Mouse (Mus musculus): Measurements from ENCODE around the gene Olfml3. TPM values are rescaled to one million over a fixed set of nuclear protein-coding genes. Genes with fewer than 3 reads are reported as not detected.

The Olfml3 gene
- total and polyA plus RNA-seq, 2 experiments from 2014 or later = 10.6 to 20.5 TPM

GRCm38 (mm10) chr3:103771531-103772130, 33.8 kb upstream of the Olfml3 start:
- Histone ChIP-seq H3K9ac (replicated peaks; ENCODE audit: low read depth, low read length) (peak overlapping the region; percentile 2; the same call in 1 of the 2 replicates), H3K36me3 (replicated peaks; ENCODE audit: control insufficient read depth, insufficient read depth, low read length) (peaks cover 25% of the 10 kb centered on the region), H3K9me3 (replicated peaks; ENCODE audit: control insufficient read depth, low read length) (no peaks in the 10 kb centered on the region), H3K4me1 (ENCODE audit: control insufficient read depth, insufficient read depth) (peaks cover 33% of the 10 kb centered on the region), H3K4me3 (ENCODE audit: low read depth, low read length) (no peak overlapping the region), H3K27ac (ENCODE audit: low read depth) (peak overlapping the region; percentile 87), H3K27me3 (ENCODE audit: control insufficient read depth, insufficient read depth, low read length) (no peaks in the 10 kb centered on the region), H3K4me2 (ENCODE audit: low read depth, low read length) (peak overlapping the region; percentile 35)
- peak; percentile 71 for ATAC-seq (ENCODE audit: insufficient read depth, low read depth)
- TF ChIP-seq EP300 (IDR thresholded peaks at IDR 0.05; ENCODE audit: low read depth) = 0 out of 2 replicates have a peak, but pooled peaks have one; percentile 56
- TF ChIP-seq CTCF (IDR thresholded peaks at IDR 0.05; ENCODE audit: low read depth) = no peak
- DNase-seq (ENCODE audit: low spot score) = peak; percentile 86
- 7% methylated on average over 9 of the region's 9 CpGs for WGBS

- ATAC-seq (ENCODE audit: insufficient read depth, low read depth) (no peak), DNase-seq (ENCODE audit: low spot score) (no peak)
- TF ChIP-seq EP300 (IDR thresholded peaks at IDR 0.05; ENCODE audit: low read depth) (0 out of 2 replicates have a peak, but pooled peaks have one; percentile 40), CTCF (IDR thresholded peaks at IDR 0.05; ENCODE audit: low read depth) (no peak)
- no peaks in the 10 kb centered on the region for H3K27me3 ChIP-seq (ENCODE audit: control insufficient read depth, insufficient read depth, low read length)
- WGBS = 69% methylated on average over 3 of the region's 3 CpGs
- peaks cover 48% of the 10 kb centered on the region for H3K36me3 ChIP-seq (replicated peaks; ENCODE audit: control insufficient read depth, insufficient read depth, low read length)
- H3K9ac ChIP-seq (replicated peaks; ENCODE audit: low read depth, low read length) = no peak overlapping the region
- H3K27ac ChIP-seq (ENCODE audit: low read depth) = no peak overlapping the region
- no peak overlapping the region for H3K4me2 ChIP-seq (ENCODE audit: low read depth, low read length)
- peaks cover 13% of the 10 kb centered on the region for H3K4me1 ChIP-seq (ENCODE audit: control insufficient read depth, insufficient read depth)
- H3K9me3 ChIP-seq (replicated peaks; ENCODE audit: control insufficient read depth, low read length) = no peaks in the 10 kb centered on the region
- no peak overlapping the region for H3K4me3 ChIP-seq (ENCODE audit: low read depth, low read length)
Observed at GRCm38 (mm10) chr3:103766789-103767188, 29.0 kb upstream of the Olfml3 start.

GRCm38 (mm10) chr3:103759261-103759970, 21.6 kb upstream of the Olfml3 start:
- TF ChIP-seq EP300 (IDR thresholded peaks at IDR 0.05; ENCODE audit: low read depth) (no peak), CTCF (IDR thresholded peaks at IDR 0.05; ENCODE audit: low read depth) (no peak)
- DNase-seq (ENCODE audit: low spot score) (no peak), ATAC-seq (ENCODE audit: insufficient read depth, low read depth) (no peak)
- Histone ChIP-seq H3K4me3 (ENCODE audit: low read depth, low read length) (no peak overlapping the region), H3K4me1 (ENCODE audit: control insufficient read depth, insufficient read depth) (no peaks in the 10 kb centered on the region), H3K9ac (replicated peaks; ENCODE audit: low read depth, low read length) (no peak overlapping the region), H3K27me3 (ENCODE audit: control insufficient read depth, insufficient read depth, low read length) (no peaks in the 10 kb centered on the region), H3K4me2 (ENCODE audit: low read depth, low read length) (no peak overlapping the region), H3K27ac (ENCODE audit: low read depth) (no peak overlapping the region), H3K9me3 (replicated peaks; ENCODE audit: control insufficient read depth, low read length) (no peaks in the 10 kb centered on the region), H3K36me3 (replicated peaks; ENCODE audit: control insufficient read depth, insufficient read depth, low read length) (peaks cover 75% of the 10 kb centered on the region)
- 67% methylated on average over 5 of the region's 5 CpGs for WGBS

GRCm38 (mm10) chr3:103758456-103758855, 20.7 kb upstream of the Olfml3 start:
- H3K27me3 ChIP-seq (ENCODE audit: control insufficient read depth, insufficient read depth, low read length) = no peaks in the 10 kb centered on the region
- 90% methylated on average over 7 of the region's 7 CpGs for WGBS
- H3K4me2 ChIP-seq (ENCODE audit: low read depth, low read length) = no peak overlapping the region
- H3K36me3 ChIP-seq (replicated peaks; ENCODE audit: control insufficient read depth, insufficient read depth, low read length) = peaks cover 75% of the 10 kb centered on the region
- no peak for TF ChIP-seq CTCF (IDR thresholded peaks at IDR 0.05; ENCODE audit: low read depth)
- H3K9me3 ChIP-seq (replicated peaks; ENCODE audit: control insufficient read depth, low read length) = no peaks in the 10 kb centered on the region
- H3K4me1 ChIP-seq (ENCODE audit: control insufficient read depth, insufficient read depth) = no peaks in the 10 kb centered on the region
- no peak overlapping the region for H3K9ac ChIP-seq (replicated peaks; ENCODE audit: low read depth, low read length)
- no peak for ATAC-seq (ENCODE audit: insufficient read depth, low read depth)
- H3K4me3 ChIP-seq (ENCODE audit: low read depth, low read length) = no peak overlapping the region
- DNase-seq (ENCODE audit: low spot score) = no peak
- H3K27ac ChIP-seq (ENCODE audit: low read depth) = no peak overlapping the region

GRCm38 (mm10) chr3:103756920-103757319, 19.1 kb upstream of the Olfml3 start:
- H3K27ac ChIP-seq (ENCODE audit: low read depth) = no peak overlapping the region
- no peak overlapping the region for H3K4me2 ChIP-seq (ENCODE audit: low read depth, low read length)
- 78% methylated on average over 2 of the region's 2 CpGs for WGBS
- H3K4me1 ChIP-seq (ENCODE audit: control insufficient read depth, insufficient read depth) = no peaks in the 10 kb centered on the region
- H3K9ac ChIP-seq (replicated peaks; ENCODE audit: low read depth, low read length) = no peak overlapping the region
- no peak overlapping the region for H3K4me3 ChIP-seq (ENCODE audit: low read depth, low read length)
- H3K9me3 ChIP-seq (replicated peaks; ENCODE audit: control insufficient read depth, low read length) = no peaks in the 10 kb centered on the region
- ATAC-seq (ENCODE audit: insufficient read depth, low read depth) = no peak
- H3K36me3 ChIP-seq (replicated peaks; ENCODE audit: control insufficient read depth, insufficient read depth, low read length) = peaks cover 75% of the 10 kb centered on the region
- H3K27me3 ChIP-seq (ENCODE audit: control insufficient read depth, insufficient read depth, low read length) = no peaks in the 10 kb centered on the region
- TF ChIP-seq EP300 (IDR thresholded peaks at IDR 0.05; ENCODE audit: low read depth) (no peak), CTCF (IDR thresholded peaks at IDR 0.05; ENCODE audit: low read depth) (no peak)
- no peak for DNase-seq (ENCODE audit: low spot score)
